Mouse (Mus musculus): ENCODE data around the gene Gm49369.
"Not testable (repeated sequence)": the region's sequence is repeated elsewhere in the genome, so short reads cannot be mapped to it uniquely, and the experiment has no call there.

Gene Gm49369

GRCm38 (mm10) chr7:142382567-142382966 lies at the start of gene Gm49369:
Gm49369 (minus strand) TSS chr7:142382667.
- no peak for DNase-seq

- peak; percentile 77 for DNase-seq
Measured at GRCm38 (mm10) chr7:142431106-142431505, 48.6 kb upstream of the Gm49369 start.

- peak; percentile 87 for DNase-seq
Measured at GRCm38 (mm10) chr7:142430160-142430678, 47.8 kb upstream of the Gm49369 start.

GRCm38 (mm10) chr7:142428213-142428612 lies 45.7 kb upstream of the Gm49369 start:
- DNase-seq: peak; percentile 74

- DNase-seq: peak; percentile 61
Measured at GRCm38 (mm10) chr7:142425641-142426213, 43.3 kb upstream of the Gm49369 start.

- DNase-seq: no peak
Measured at GRCm38 (mm10) chr7:142421826-142422225, 39.4 kb upstream of the Gm49369 start.

- no peak for DNase-seq
Measured at GRCm38 (mm10) chr7:142419887-142420286, 37.4 kb upstream of the Gm49369 start.

- no peak for DNase-seq
Measured at GRCm38 (mm10) chr7:142418679-142419078, 36.2 kb upstream of the Gm49369 start.

GRCm38 (mm10) chr7:142418027-142418426 lies 35.6 kb upstream of the Gm49369 start:
- no peak for DNase-seq

GRCm38 (mm10) chr7:142416225-142416624 lies 33.8 kb upstream of the Gm49369 start:
- DNase-seq: no peak

- no peak for DNase-seq
Measured at GRCm38 (mm10) chr7:142415314-142415713, 32.8 kb upstream of the Gm49369 start.

- no peak for DNase-seq
Measured at GRCm38 (mm10) chr7:142413285-142413684, 30.8 kb upstream of the Gm49369 start.

GRCm38 (mm10) chr7:142409603-142410002 lies 27.1 kb upstream of the Gm49369 start:
- no peak for DNase-seq

GRCm38 (mm10) chr7:142408686-142409085 lies 26.2 kb upstream of the Gm49369 start:
- no peak for DNase-seq

GRCm38 (mm10) chr7:142407935-142408334 lies 25.5 kb upstream of the Gm49369 start:
- no peak for DNase-seq

GRCm38 (mm10) chr7:142405134-142405533 lies 22.7 kb upstream of the Gm49369 start:
- DNase-seq: not testable (repeated sequence)

- no peak for DNase-seq
Measured at GRCm38 (mm10) chr7:142403591-142403990, 21.1 kb upstream of the Gm49369 start.

GRCm38 (mm10) chr7:142400750-142401142 lies 18.3 kb upstream of the Gm49369 start:
- DNase-seq: no peak

GRCm38 (mm10) chr7:142400112-142400749 lies 17.8 kb upstream of the Gm49369 start:
- no peak for DNase-seq

- no peak for DNase-seq
Measured at GRCm38 (mm10) chr7:142399250-142399649, 16.8 kb upstream of the Gm49369 start.

- no peak for DNase-seq
Measured at GRCm38 (mm10) chr7:142398052-142398451, 15.6 kb upstream of the Gm49369 start.

- DNase-seq: no peak
Measured at GRCm38 (mm10) chr7:142396611-142397010, 14.1 kb upstream of the Gm49369 start.

GRCm38 (mm10) chr7:142395472-142395871 lies 13.0 kb upstream of the Gm49369 start:
- DNase-seq: no peak
